Mouse (Mus musculus) spleen, adult 2 months (tissue): ENCODE results near the gene Nfkb2.

Experiments
- CTCF ChIP-seq: fragments of 200-500 bp; IDR thresholded peaks from 2 replicates; pipeline ENCODE4 v1.5.1; 2011; ENCODE audit warnings: mild to moderate bottlenecking, inconsistent platforms; ENCODE audit not compliant: insufficient read depth, insufficient read length, insufficient replicate concordance; ENCODE audit errors: extremely low read depth
- POLR2A ChIP-seq: fragments of 200-500 bp; IDR thresholded peaks from 2 replicates; pipeline ENCODE4 v1.6.1; 2011; ENCODE audit warnings: low read depth, low read length, inconsistent platforms

- no peak for TF ChIP-seq CTCF
- no peak for TF ChIP-seq POLR2A
Measured at GRCm38 (mm10) chr19:46339287-46339971, 35.3 kb downstream of the Nfkb2 start.
